Mouse (Mus musculus) liver, embryonic 15.5 days (tissue): Measurements from ENCODE around the gene P4ha1. TPM values are rescaled to one million over a fixed set of nuclear protein-coding genes. Genes with fewer than 3 reads are reported as not detected.

ENCODE experiments used
- ATAC-seq: fragments of 200-750 bp; cut with Nextera tagmentation; 2 replicates; pipeline ENCODE4 v1.8.0; 2017; ENCODE audit warnings: moderate number of reproducible peaks, mild to moderate bottlenecking, moderate library complexity; ENCODE audit not compliant: insufficient read depth
- H3K27ac ChIP-seq: fragments of 300-500 bp; sonication (generic); replicated peaks from 2 replicates; pipeline ENCODE4 v1.5.1; 2015; ENCODE audit warnings: mild to moderate bottlenecking, inconsistent platforms
- H3K27me3 ChIP-seq: fragments of 300-500 bp; sonication (generic); 2 replicates; pipeline ENCODE4 v1.6.1; 2015; ENCODE audit warnings: mild to moderate bottlenecking, inconsistent platforms
- H3K36me3 ChIP-seq: fragments of 300-500 bp; sonication (generic); replicated peaks from 2 replicates; pipeline ENCODE4 v1.6.1; 2015; ENCODE audit warnings: moderate library complexity, mild to moderate bottlenecking, inconsistent platforms
- H3K4me1 ChIP-seq: fragments of 300-500 bp; sonication (generic); replicated peaks from 2 replicates; pipeline ENCODE4 v1.6.1; 2015; ENCODE audit warnings: inconsistent platforms
- H3K4me2 ChIP-seq: fragments of 300-500 bp; sonication (generic); 2 replicates; pipeline ENCODE4 v1.6.1; 2015; ENCODE audit warnings: moderate library complexity, mild to moderate bottlenecking, inconsistent platforms
- H3K4me3 ChIP-seq: fragments of 300-500 bp; sonication (generic); replicated peaks from 2 replicates; pipeline ENCODE4 v1.5.1; 2015; ENCODE audit warnings: mild to moderate bottlenecking, inconsistent platforms
- H3K9ac ChIP-seq: fragments of 300-500 bp; sonication (generic); 2 replicates; pipeline ENCODE4 v1.6.1; 2015; ENCODE audit warnings: moderate library complexity, mild to moderate bottlenecking, inconsistent platforms
- H3K9me3 ChIP-seq: fragments of 300-500 bp; sonication (generic); replicated peaks from 2 replicates; pipeline ENCODE4 v1.6.1; 2016; ENCODE audit warnings: inconsistent platforms
- WGBS: fragments of 180-500 bp; shearing (Covaris S2); methylation state at CpG from one replicate; pipeline ENCODE4 v1.1.7; 2015; ENCODE audit warnings: mixed read lengths; ENCODE audit not compliant: insufficient replicate concordance; 5-methylcytosine and 5-hydroxymethylcytosine counted together
- polyA plus RNA-seq: library from polyadenylated mRNA; unstranded; fragments of >200 nt; fragmentation: Nextera tagmentation; extraction: Ambion mirVana; gene quantifications from 2 replicates; pipeline ENCODE4 v1.2.1, GENCODE M21; 2015

The P4ha1 gene
- polyA plus RNA-seq, 1 experiment from 2014 or later = 13.6 TPM

DNA sequence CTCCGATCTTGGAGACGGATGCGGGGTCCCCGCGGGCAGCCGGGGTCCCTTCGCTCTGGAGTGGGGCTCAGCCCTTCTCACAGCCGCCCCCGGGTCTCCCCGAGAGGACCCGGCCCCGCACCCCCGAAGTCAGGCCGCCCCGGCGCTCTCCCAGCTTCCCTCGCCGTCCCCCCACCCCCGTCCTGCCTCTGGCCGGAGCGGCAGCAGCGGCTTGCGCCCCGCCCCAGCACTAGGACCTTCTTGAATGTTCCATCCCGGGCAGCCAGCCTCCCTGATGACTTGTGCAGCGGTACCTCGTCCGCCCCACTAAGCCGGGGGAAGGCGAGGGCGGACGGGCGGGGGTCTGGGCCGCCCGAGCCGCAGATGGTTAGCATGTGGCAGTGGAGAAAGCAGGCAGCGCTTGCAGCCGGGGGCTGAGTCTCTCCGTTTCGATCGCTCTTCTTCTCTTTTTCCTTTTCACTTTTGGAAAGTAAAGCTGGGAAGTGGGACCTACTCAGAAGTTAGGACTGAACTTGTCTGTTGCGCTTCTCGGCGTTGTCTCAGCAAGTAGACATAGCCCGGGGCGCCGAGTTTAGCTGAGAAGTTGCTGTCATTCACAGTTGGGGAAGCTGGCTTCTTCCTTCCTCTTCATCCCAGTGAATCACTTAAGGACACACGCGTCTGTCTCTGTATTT, 529 bp downstream of the P4ha1 start:
- WGBS = under 1% methylated on average over 47 of the region's 49 CpGs

DNA sequence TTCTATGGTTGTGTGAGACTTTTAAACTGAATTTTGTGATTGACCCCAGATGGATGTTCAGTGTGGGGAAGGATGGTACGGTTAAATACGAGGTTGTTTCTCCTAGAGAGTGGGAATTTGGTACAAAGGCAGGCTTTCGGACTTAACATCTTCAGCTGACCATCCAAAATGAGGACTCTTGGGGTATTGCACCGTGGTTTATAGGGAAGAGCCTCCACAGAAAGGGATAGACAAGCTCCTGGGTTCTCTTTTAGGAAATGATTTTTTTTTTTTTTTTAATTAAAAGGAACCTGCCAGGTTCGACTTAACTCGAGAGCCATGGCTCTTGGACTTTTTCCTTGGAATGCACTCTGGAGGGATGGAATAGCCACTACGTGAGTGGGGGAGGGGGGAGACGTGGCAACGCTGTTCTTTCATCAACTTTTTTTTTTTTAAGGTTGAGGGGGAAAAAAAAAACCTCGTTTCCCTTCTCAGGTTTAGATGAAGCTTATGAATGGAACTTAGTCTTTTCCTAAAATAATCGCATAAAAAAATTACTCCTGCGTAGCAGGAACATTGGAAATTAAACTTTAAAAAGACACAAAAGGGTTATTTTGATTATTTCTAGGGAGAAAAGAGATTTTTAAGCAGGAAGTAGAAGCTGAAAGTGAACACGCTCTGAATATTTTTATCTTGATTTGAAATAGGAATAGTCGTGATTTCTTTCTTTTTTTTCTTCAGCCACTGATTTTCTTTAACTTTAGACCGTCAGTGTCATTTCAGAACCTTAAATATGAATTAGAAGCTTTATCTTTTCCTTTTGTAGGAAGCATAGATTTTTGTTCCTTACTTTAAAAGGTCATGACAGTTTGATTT, 1.4 kb downstream of the P4ha1 start:
- WGBS = 20% methylated on average over 15 of the region's 15 CpGs
- Histone ChIP-seq H3K4me3 (peak overlapping the region; percentile 90), H3K36me3 (no peaks in the 10 kb centered on the region), H3K4me2 (peak overlapping the region; percentile 94), H3K27me3 (no peaks in the 10 kb centered on the region), H3K9me3 (no peaks in the 10 kb centered on the region), H3K4me1 (peaks cover 31% of the 10 kb centered on the region), H3K9ac (peak overlapping the region; percentile 93), H3K27ac (peak overlapping the region; percentile 88; the same call in 1 of the 2 replicates)
- ATAC-seq = no peak

More for the DNA sequence above, 529 bp downstream of the P4ha1 start:
- H3K9me3 ChIP-seq = no peaks in the 10 kb centered on the region
- H3K27ac ChIP-seq = peak overlapping the region; percentile 88
- peak overlapping the region; percentile 90 for H3K4me3 ChIP-seq
- H3K4me2 ChIP-seq = peak overlapping the region; percentile 94
- ATAC-seq = peak; percentile 75
- peak overlapping the region; percentile 93 for H3K9ac ChIP-seq
- peaks cover 31% of the 10 kb centered on the region for H3K4me1 ChIP-seq
- no peaks in the 10 kb centered on the region for H3K36me3 ChIP-seq
- no peaks in the 10 kb centered on the region for H3K27me3 ChIP-seq

DNA sequence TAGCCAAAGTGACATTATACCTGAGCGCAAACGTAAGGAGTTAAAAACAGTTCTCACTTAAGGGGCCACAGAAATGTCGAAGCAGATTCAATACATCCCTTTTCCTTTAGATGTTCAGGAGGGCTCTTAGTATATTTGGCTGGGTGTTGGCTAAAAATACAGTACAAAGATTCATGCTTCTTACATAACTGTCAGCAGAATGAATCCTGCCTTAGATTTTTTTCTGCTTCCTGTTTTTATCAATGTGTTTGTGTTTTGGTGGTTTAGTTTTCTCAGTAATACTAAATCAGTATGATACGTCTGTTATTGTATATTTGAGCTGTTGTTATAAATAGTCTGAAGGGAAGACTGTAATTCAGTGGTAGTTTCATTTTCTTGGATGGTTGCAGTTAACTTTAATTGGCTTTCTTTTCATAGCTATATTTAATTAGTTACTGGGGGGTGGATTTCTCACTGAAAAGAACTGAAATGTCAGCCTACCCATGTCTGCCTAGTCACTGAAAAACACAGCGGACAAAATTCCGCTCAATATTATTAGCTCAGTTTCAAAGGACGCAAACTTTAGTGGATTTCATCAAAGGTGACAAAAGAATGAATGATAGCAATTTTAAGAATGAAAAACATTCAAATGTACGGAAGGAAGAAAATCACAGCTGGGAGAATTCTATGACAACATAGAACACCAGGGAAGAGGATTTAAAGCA, 3.7 kb downstream of the P4ha1 start:
- no peak overlapping the region for H3K27ac ChIP-seq
- H3K4me3 ChIP-seq = no peak overlapping the region
- peaks cover 47% of the 10 kb centered on the region for H3K4me1 ChIP-seq
- H3K9me3 ChIP-seq = no peaks in the 10 kb centered on the region
- no peaks in the 10 kb centered on the region for H3K27me3 ChIP-seq
- WGBS = 67% methylated on average over 8 of the region's 8 CpGs
- H3K4me2 ChIP-seq = no peak overlapping the region
- no peaks in the 10 kb centered on the region for H3K36me3 ChIP-seq
- no peak overlapping the region for H3K9ac ChIP-seq
- no peak for ATAC-seq

DNA sequence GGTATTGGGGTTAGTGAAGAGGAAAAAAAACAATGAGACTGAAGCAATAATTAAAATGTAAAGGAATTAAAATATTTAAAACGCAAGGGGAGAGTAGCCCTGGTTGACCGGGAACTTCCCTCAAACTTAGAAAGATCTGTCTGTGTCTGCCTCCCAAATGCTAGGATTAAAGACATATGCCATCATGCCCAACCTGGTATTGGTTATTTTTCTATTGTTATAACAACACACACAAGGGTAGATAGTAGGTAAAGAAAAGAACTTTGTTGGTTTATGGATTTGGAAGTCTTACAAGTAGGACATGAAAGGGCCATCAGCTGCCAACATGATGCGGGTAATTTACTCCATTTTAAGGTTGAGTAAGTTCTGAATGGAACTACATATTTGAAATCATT, 4.2 kb downstream of the P4ha1 start:
- no peaks in the 10 kb centered on the region for H3K27me3 ChIP-seq
- no peaks in the 10 kb centered on the region for H3K9me3 ChIP-seq
- H3K27ac ChIP-seq = no peak overlapping the region
- H3K4me1 ChIP-seq = peaks cover 47% of the 10 kb centered on the region
- no peak overlapping the region for H3K9ac ChIP-seq
- H3K4me3 ChIP-seq = no peak overlapping the region
- H3K4me2 ChIP-seq = no peak overlapping the region
- WGBS = 88% methylated on average over 3 of the region's 3 CpGs
- no peak for ATAC-seq
- H3K36me3 ChIP-seq = no peaks in the 10 kb centered on the region

DNA sequence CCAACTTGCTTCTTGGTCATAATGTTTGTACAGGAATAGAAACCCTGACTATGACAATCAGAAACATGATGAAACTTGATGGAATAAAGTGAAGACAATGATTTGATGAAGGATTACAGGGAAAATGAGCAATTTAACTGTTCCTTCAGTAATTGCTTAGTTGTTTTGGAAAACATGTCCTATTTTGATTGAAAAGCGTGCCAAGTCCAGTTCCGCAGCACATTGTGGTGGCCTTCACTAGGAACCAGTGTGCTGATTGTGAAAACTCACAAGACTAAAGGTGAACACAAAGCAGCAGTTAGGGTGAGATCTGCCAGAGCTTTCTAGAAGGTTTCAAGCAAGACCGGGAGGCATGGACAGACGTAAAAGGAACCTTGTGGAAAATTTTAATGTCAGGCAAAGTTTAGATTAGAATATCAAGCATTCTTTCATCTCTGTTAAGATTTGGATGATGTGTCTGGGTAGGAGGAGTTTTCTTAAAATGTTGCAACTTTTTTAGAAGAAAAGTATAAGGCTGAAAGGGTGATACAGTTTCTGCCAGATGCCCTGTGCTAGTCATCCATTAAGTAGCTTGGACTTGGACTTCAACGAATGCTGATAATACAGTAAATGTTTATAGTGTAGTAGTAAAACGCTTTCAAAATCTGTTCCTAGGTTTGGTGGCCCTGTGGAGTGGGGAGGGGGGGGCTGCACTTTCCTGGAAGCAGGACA, 8.6 kb downstream of the P4ha1 start:
- Histone ChIP-seq H3K4me3 (no peak overlapping the region), H3K27ac (no peak overlapping the region), H3K36me3 (no peaks in the 10 kb centered on the region), H3K9ac (no peak overlapping the region), H3K27me3 (no peaks in the 10 kb centered on the region), H3K4me2 (no peak overlapping the region), H3K9me3 (no peaks in the 10 kb centered on the region), H3K4me1 (peaks cover 48% of the 10 kb centered on the region)
- 77% methylated on average over 6 of the region's 6 CpGs for WGBS
- ATAC-seq = no peak

DNA sequence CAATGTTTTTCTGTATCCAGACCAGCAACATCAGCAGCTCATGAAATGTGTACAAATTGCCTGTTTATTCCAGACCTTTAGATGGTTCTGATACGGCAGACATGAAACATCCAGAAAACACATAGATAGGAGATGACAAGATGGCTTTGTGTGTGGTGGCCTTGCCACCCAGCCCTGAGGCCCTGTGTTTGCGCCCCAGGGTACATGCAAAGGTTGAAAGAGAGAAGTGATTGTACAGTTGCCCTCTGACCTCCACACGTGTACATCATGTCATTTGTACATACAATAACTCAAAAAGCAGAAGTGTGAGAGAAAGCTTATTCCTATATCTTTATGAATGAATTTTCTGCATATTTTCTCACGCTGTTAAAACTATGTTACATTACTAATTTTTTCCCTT, 10.3 kb downstream of the P4ha1 start:
- Histone ChIP-seq H3K4me2 (no peak overlapping the region), H3K9ac (no peak overlapping the region), H3K4me3 (no peak overlapping the region), H3K9me3 (no peaks in the 10 kb centered on the region), H3K36me3 (peaks cover 8% of the 10 kb centered on the region), H3K27ac (no peak overlapping the region), H3K27me3 (no peaks in the 10 kb centered on the region), H3K4me1 (peaks cover 44% of the 10 kb centered on the region)
- 72% methylated on average over 4 of the region's 4 CpGs for WGBS
- no peak for ATAC-seq

DNA sequence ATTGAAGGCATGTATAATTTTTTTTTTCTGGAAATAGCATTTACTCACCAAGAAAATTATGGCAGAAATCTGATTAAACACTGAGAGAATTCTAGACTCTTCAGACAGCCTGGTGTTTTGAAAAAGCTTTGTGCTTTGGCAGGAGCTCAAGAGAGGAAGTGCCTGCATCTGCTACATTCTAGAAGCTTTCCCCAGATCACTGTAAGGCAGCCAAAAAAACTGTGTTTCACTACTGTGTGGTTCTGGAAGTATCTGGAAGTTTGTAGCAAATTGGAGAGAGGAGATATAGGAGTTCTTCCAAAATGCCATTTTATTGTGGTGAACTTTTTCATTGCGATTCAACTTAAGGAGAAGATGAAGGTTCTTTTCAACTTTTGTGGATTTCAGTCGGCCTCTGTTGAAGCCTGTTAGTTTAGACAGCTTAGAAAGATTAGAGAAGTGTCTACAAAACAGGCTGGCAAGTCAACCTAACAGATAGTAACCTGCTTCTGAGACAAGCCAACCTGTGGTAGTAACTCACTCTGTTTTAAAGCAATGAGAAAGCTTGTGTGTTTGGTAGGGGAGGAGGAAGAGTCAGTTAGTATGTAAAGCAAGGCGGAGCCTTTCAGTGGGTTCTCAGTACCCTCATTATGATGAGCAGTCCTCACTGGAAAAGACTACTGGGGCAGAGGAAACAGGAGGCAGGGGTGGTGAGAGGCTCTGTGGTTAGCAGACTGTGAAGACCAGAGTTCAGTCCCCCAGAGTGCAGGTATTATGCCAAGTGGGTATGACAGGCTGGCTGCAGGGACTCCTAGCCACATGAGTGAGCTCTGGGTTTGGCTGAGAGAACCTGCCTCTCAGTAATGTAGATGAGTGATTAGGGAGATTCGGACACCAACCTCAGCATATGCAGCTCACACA, 12.1 kb downstream of the P4ha1 start:
- ATAC-seq = no peak
- Histone ChIP-seq H3K9ac (no peak overlapping the region), H3K27me3 (no peaks in the 10 kb centered on the region), H3K9me3 (no peaks in the 10 kb centered on the region), H3K4me1 (peaks cover 41% of the 10 kb centered on the region), H3K4me2 (no peak overlapping the region), H3K36me3 (peaks cover 20% of the 10 kb centered on the region), H3K4me3 (no peak overlapping the region), H3K27ac (peak overlapping the region; percentile 61)
- 49% methylated on average over 4 of the region's 4 CpGs for WGBS

DNA sequence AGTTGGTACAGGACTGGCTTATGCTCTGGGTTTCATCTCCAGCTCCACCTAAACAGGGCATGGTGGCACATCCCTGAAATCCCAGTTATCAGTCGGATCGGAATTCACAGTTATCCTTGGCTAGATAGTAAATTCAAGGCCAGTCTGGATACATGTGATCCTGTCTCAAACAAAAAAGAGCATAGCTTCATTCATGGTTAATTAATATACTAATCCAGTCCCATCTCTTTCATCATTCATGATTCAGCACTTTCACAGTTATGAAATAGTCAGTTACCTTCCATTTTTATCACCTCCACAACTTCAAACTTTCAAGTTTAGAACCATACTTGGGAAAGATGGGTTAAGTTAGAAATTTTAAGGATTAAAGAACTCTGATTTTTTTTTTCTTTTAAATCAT, 13.0 kb downstream of the P4ha1 start:
- no peak for ATAC-seq
- H3K36me3 ChIP-seq = peaks cover 28% of the 10 kb centered on the region
- H3K4me2 ChIP-seq = no peak overlapping the region
- H3K27me3 ChIP-seq = no peaks in the 10 kb centered on the region
- peak overlapping the region; percentile 61 for H3K27ac ChIP-seq
- no peak overlapping the region for H3K9ac ChIP-seq
- 76% methylated on average over 2 of the region's 2 CpGs for WGBS
- no peak overlapping the region for H3K4me3 ChIP-seq
- H3K4me1 ChIP-seq = peaks cover 33% of the 10 kb centered on the region
- H3K9me3 ChIP-seq = no peaks in the 10 kb centered on the region

DNA sequence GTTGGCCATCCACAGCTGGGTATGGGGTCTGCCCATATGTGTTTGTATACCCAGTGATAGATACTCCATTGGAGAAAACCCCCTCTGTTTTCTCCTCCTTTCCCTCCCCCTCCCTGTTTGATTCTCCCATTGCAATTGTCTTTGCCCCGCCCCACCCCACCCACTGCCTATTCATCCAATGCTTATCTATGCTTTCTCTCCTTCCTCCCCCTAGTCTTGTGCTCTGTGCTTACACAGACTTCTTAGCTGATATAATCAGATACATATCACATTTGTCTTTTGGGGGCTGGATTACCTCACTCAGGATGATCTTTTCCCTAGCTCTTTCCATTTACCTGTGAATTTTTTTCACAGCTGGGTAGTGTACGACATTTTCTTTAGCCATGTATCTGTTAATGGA, 23.5 kb downstream of the P4ha1 start:
- Histone ChIP-seq H3K9me3 (no peaks in the 10 kb centered on the region), H3K9ac (no peak overlapping the region), H3K4me3 (no peak overlapping the region), H3K27me3 (no peaks in the 10 kb centered on the region), H3K36me3 (peaks cover 47% of the 10 kb centered on the region), H3K27ac (peak overlapping the region; percentile 59; the same call in 1 of the 2 replicates), H3K4me1 (peaks cover 44% of the 10 kb centered on the region), H3K4me2 (peak overlapping the region; percentile 9; the same call in 1 of the 2 replicates)
- WGBS = 51% methylated on average over 2 of the region's 2 CpGs
- no peak for ATAC-seq

DNA sequence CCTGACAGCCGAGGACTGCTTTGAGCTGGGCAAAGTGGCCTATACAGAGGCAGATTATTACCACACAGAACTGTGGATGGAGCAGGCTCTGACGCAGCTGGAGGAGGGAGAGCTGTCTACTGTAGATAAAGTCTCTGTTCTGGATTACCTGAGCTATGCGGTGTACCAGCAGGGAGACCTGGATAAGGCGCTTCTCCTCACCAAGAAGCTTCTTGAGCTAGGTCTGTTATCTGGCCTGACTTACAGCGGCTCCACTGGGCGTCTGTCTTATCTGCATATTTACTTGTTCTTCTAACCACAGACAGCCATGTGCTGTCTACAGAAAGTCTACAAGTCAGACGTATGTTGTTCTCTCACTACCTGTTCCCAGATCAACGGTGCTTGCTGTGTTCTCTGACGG, 25.1 kb downstream of the P4ha1 start:
- peak; percentile 99 for ATAC-seq
- peaks cover 44% of the 10 kb centered on the region for H3K4me1 ChIP-seq
- no peaks in the 10 kb centered on the region for H3K27me3 ChIP-seq
- H3K4me3 ChIP-seq = no peak overlapping the region
- H3K36me3 ChIP-seq = peaks cover 53% of the 10 kb centered on the region
- 19% methylated on average over 9 of the region's 9 CpGs for WGBS
- H3K27ac ChIP-seq = peak overlapping the region; percentile 89
- H3K9ac ChIP-seq = 0 out of 2 replicates have a peak overlapping the region, but pooled peaks have one; percentile 6
- H3K4me2 ChIP-seq = peak overlapping the region; percentile 45
- no peaks in the 10 kb centered on the region for H3K9me3 ChIP-seq
